Mouse (Mus musculus) neural tube, embryonic 15.5 days (tissue): Measurements from ENCODE around the gene Rai2. TPM values are rescaled to one million over a fixed set of nuclear protein-coding genes. Genes with fewer than 3 reads are reported as not detected.
"Not testable (repeated sequence)": the region's sequence is repeated elsewhere in the genome, so short reads cannot be mapped to it uniquely, and the experiment has no call there.

Experiments used
- ATAC-seq: fragments of 200-750 bp; cut with Nextera tagmentation; 2 replicates; pipeline ENCODE4 v1.8.0; 2017; ENCODE audit warnings: mild to moderate bottlenecking, moderate TSS enrichment, moderate library complexity; ENCODE audit not compliant: low FRiP score
- H3K27ac ChIP-seq: fragments of 300-500 bp; sonication (generic); replicated peaks from 2 replicates; pipeline ENCODE4 v1.5.1; 2015; ENCODE audit warnings: mild to moderate bottlenecking, inconsistent platforms
- H3K27me3 ChIP-seq: fragments of 300-500 bp; sonication (generic); replicated peaks from 2 replicates; pipeline ENCODE4 v1.6.1; 2015; ENCODE audit warnings: inconsistent platforms
- H3K36me3 ChIP-seq: fragments of 300-500 bp; sonication (generic); 2 replicates; pipeline ENCODE4 v1.6.1; 2015; ENCODE audit warnings: inconsistent platforms
- H3K4me1 ChIP-seq: fragments of 300-500 bp; sonication (generic); 2 replicates; pipeline ENCODE4 v1.6.1; 2015; ENCODE audit warnings: inconsistent platforms
- H3K4me2 ChIP-seq: fragments of 300-500 bp; sonication (generic); 2 replicates; pipeline ENCODE4 v1.6.1; 2015; ENCODE audit warnings: inconsistent platforms, mild to moderate bottlenecking, moderate library complexity
- H3K4me3 ChIP-seq: fragments of 300-500 bp; sonication (generic); replicated peaks from 2 replicates; pipeline ENCODE4 v1.5.1; 2015; ENCODE audit warnings: mild to moderate bottlenecking, inconsistent platforms
- H3K9ac ChIP-seq: fragments of 300-500 bp; sonication (generic); replicated peaks from 2 replicates; pipeline ENCODE4 v1.6.1; 2015; ENCODE audit warnings: mild to moderate bottlenecking, inconsistent platforms
- H3K9me3 ChIP-seq: fragments of 300-500 bp; sonication (generic); replicated peaks from 2 replicates; pipeline ENCODE4 v1.6.1; 2016; ENCODE audit warnings: inconsistent platforms
- WGBS: fragments of 180-500 bp; shearing (Covaris S2); methylation state at CpG from one replicate; pipeline ENCODE4 v1.1.7; 2015; ENCODE audit warnings: mixed read lengths; 5-methylcytosine and 5-hydroxymethylcytosine counted together
- polyA plus RNA-seq: library from polyadenylated mRNA; unstranded; fragments of >200 nt; fragmentation: Nextera tagmentation; extraction: Ambion mirVana; gene quantifications from 2 replicates; pipeline ENCODE4 v1.2.1, GENCODE M21; 2015

Rai2 gene
- polyA plus RNA-seq, 1 experiment from 2014 or later, result 18.6 TPM

- peaks cover 16% of the 10 kb centered on the region for H3K4me1 ChIP-seq
- no peaks in the 10 kb centered on the region for H3K9me3 ChIP-seq
- H3K36me3 ChIP-seq, result no peaks in the 10 kb centered on the region
- H3K27ac ChIP-seq, result no peak overlapping the region
- ATAC-seq, result no peak
- H3K4me3 ChIP-seq, result no peak overlapping the region
- no peak overlapping the region for H3K4me2 ChIP-seq
- 66% methylated on average over 12 of the region's 12 CpGs for whole genome bisulfite sequencing
- no peak overlapping the region for H3K9ac ChIP-seq
- H3K27me3 ChIP-seq, result peaks cover 24% of the 10 kb centered on the region; the same call in 1 of the 2 replicates
These were observed 16.9 kb downstream of the Rai2 start for GRCm38 (mm10) chrX:161733581-161734309.

DNA sequence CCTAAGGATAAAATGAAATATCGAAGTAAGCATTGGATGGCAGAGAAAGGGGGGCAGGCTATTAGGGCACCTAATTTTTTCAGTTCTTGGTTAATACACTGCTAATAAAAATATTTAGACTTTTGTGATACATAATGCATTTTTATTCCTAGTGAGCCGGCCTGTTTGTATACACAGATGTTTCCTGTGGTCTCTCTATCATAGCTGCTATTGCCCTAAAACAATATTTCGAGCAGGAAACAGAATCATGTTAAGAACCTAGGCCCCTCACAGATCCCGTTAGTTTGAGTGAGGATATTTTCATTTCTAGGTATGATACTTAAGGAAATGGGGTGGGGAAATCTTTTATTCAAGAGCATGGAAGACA lies 17.4 kb downstream of the Rai2 start:
- Histone ChIP-seq H3K9me3 (no peaks in the 10 kb centered on the region), H3K4me1 (peaks cover 16% of the 10 kb centered on the region), H3K4me2 (no peak overlapping the region), H3K4me3 (no peak overlapping the region), H3K27me3 (peaks cover 25% of the 10 kb centered on the region; the same call in 1 of the 2 replicates), H3K36me3 (no peaks in the 10 kb centered on the region), H3K27ac (0 out of 2 replicates have a peak overlapping the region, but pooled peaks have one; percentile 52), H3K9ac (no peak overlapping the region)
- no peak for ATAC-seq
- WGBS, result 79% methylated on average over 4 of the region's 4 CpGs

- WGBS, result 64% methylated on average over 1 of the region's 1 CpGs
- ATAC-seq, result no peak
- H3K36me3 ChIP-seq, result no peaks in the 10 kb centered on the region
These were observed 22.5 kb downstream of the Rai2 start for GRCm38 (mm10) chrX:161739374-161739773.

GRCm38 (mm10) chrX:161743080-161743479 lies 26.2 kb downstream of the Rai2 start:
- H3K4me1 ChIP-seq, result 0 out of 2 replicates have a peak, but pooled peaks cover 2% of the 10 kb centered on the region
- no peak overlapping the region for H3K9ac ChIP-seq
- 59% methylated on average over 3 of the region's 3 CpGs for WGBS
- peaks cover 22% of the 10 kb centered on the region; the same call in 1 of the 2 replicates for H3K27me3 ChIP-seq
- no peak overlapping the region for H3K4me3 ChIP-seq
- H3K36me3 ChIP-seq, result no peaks in the 10 kb centered on the region
- no peak overlapping the region for H3K27ac ChIP-seq
- H3K9me3 ChIP-seq, result no peaks in the 10 kb centered on the region
- no peak for ATAC-seq
- no peak overlapping the region for H3K4me2 ChIP-seq

More at GRCm38 (mm10) chrX:161739374-161739773, 22.5 kb downstream of the Rai2 start:
- H3K9me3 ChIP-seq, result no peaks in the 10 kb centered on the region
- H3K9ac ChIP-seq, result no peak overlapping the region
- no peak overlapping the region for H3K4me3 ChIP-seq
- H3K27me3 ChIP-seq, result peaks cover 34% of the 10 kb centered on the region; the same call in 1 of the 2 replicates
- no peak overlapping the region for H3K4me2 ChIP-seq
- H3K27ac ChIP-seq, result no peak overlapping the region
- peaks cover 7% of the 10 kb centered on the region; the same call in 1 of the 2 replicates for H3K4me1 ChIP-seq

GRCm38 (mm10) chrX:161745296-161745695 lies 28.4 kb downstream of the Rai2 start:
- H3K4me2 ChIP-seq, result no peak overlapping the region
- H3K9ac ChIP-seq, result no peak overlapping the region
- H3K4me1 ChIP-seq, result 0 out of 2 replicates have a peak, but pooled peaks cover 2% of the 10 kb centered on the region
- H3K27me3 ChIP-seq, result peaks cover 18% of the 10 kb centered on the region; the same call in 1 of the 2 replicates
- 75% methylated on average over 3 of the region's 3 CpGs for WGBS
- no peaks in the 10 kb centered on the region for H3K9me3 ChIP-seq
- no peak overlapping the region for H3K4me3 ChIP-seq
- no peak overlapping the region for H3K27ac ChIP-seq
- no peak for ATAC-seq
- H3K36me3 ChIP-seq, result no peaks in the 10 kb centered on the region

- WGBS, result 58% methylated on average over 2 of the region's 2 CpGs
- H3K4me2 ChIP-seq, result no peak overlapping the region
- H3K9me3 ChIP-seq, result no peaks in the 10 kb centered on the region
- H3K36me3 ChIP-seq, result no peaks in the 10 kb centered on the region
- no peak overlapping the region for H3K9ac ChIP-seq
- ATAC-seq, result no peak
- no peak overlapping the region for H3K27ac ChIP-seq
- H3K27me3 ChIP-seq, result peaks cover 6% of the 10 kb centered on the region; the same call in 1 of the 2 replicates
- no peak overlapping the region for H3K4me3 ChIP-seq
- 0 out of 2 replicates have a peak, but pooled peaks cover 2% of the 10 kb centered on the region for H3K4me1 ChIP-seq
These were observed 30.5 kb downstream of the Rai2 start for GRCm38 (mm10) chrX:161747337-161747736.

DNA sequence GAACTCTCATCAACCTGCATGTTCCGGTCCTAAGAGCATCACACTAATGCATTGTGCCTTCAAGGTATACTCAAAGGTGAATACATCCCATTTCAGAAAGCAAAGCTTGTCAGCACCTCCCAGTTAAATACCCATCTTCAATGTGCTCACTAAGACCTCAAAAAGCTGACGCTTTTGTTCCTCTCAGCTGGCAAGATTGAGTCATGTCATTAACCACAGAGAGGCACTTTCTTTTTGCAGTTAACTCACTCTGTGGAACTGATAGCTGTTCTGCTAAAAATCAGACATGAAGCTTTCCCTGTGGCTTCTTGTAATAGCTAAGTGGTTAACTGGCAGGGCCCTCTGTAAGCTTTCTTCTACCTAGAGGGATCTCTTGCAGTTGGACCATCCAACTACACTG lies 36.6 kb downstream of the Rai2 start:
- Histone ChIP-seq H3K4me3 (no peak overlapping the region), H3K4me2 (no peak overlapping the region), H3K4me1 (no peaks in the 10 kb centered on the region), H3K9ac (no peak overlapping the region), H3K36me3 (no peaks in the 10 kb centered on the region), H3K27me3 (no peaks in the 10 kb centered on the region), H3K9me3 (no peaks in the 10 kb centered on the region), H3K27ac (no peak overlapping the region)
- ATAC-seq, result peak; percentile 38; the same call in 1 of the 2 replicates
- 70% methylated on average over 2 of the region's 2 CpGs for WGBS

DNA sequence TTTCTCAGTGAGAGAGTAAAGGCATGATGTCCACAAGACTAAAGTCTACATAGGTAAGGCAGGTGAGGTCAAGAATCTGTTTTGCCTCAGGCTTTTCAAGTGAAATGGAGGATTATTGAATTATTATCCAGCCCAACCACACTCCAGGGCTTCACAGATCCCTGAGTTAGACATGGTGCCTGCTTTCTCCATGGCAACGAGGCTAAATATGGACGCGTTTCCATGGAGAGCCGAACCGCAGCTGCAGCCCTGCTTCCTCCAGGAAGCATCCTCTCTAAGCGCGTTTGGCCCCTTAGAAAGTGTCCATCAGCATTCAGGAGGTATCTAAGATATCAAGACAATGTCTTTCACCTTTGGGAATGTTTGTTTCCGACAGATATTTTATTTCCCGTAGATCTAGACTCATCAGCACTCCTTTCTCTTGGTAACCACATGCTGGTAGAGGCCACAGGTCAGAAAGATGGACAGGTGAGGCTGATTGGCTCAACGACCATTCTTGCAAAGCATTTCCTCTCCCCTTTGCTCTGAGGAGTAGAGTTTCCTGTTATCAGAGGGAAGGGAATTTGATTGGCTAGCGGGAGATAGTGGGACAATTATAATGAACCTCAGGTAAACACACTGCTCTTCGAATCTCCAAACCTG lies 59.6 kb downstream of the Rai2 start:
- H3K27me3 ChIP-seq, result peaks cover 13% of the 10 kb centered on the region
- H3K4me2 ChIP-seq, result no peak overlapping the region
- WGBS, result 42% methylated on average over 12 of the region's 12 CpGs

GRCm38 (mm10) chrX:161780321-161781034 lies 63.6 kb downstream of the Rai2 start:
- Histone ChIP-seq H3K4me3 (no peak overlapping the region), H3K27ac (no peak overlapping the region), H3K27me3 (peaks cover 16% of the 10 kb centered on the region), H3K36me3 (no peaks in the 10 kb centered on the region), H3K4me1 (no peaks in the 10 kb centered on the region), H3K9ac (no peak overlapping the region), H3K9me3 (no peaks in the 10 kb centered on the region), H3K4me2 (no peak overlapping the region)
- WGBS, result 69% methylated on average over 6 of the region's 6 CpGs
- no peak for ATAC-seq

More for the DNA sequence above, 59.6 kb downstream of the Rai2 start:
- ATAC-seq, result peak; percentile 75
- Histone ChIP-seq H3K4me1 (no peaks in the 10 kb centered on the region), H3K4me3 (no peak overlapping the region), H3K9me3 (no peaks in the 10 kb centered on the region), H3K9ac (no peak overlapping the region), H3K27ac (no peak overlapping the region), H3K36me3 (no peaks in the 10 kb centered on the region)

- 22% methylated on average over 6 of the region's 6 CpGs for WGBS
- Histone ChIP-seq H3K27me3 (peaks cover 15% of the 10 kb centered on the region; the same call in 1 of the 2 replicates), H3K9ac (no peak overlapping the region), H3K27ac (no peak overlapping the region), H3K4me3 (no peak overlapping the region), H3K36me3 (no peaks in the 10 kb centered on the region), H3K4me1 (no peaks in the 10 kb centered on the region), H3K4me2 (no peak overlapping the region), H3K9me3 (no peaks in the 10 kb centered on the region)
- ATAC-seq, result no peak; the same call in 1 of the 2 replicates
These were observed 73.3 kb downstream of the Rai2 start for GRCm38 (mm10) chrX:161790182-161790581.

DNA sequence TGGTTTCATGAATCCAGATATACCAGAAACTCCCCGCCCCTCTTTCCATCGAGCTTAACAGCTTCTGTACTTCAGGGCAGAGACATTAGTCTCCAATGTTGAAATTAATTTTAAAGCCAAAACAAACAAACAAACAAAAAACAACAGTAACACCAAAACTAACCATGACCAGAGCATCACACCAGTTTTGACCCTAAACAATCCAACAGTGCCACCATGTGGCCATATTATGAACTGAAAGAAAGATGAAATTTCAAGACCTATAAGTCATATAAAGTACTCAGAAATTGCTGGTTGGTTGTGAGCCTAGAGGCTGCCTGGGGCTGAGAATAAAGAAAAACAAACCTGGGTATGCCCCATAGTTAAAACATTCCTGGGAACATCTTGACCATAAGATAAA lies 109.3 kb downstream of the Rai2 start:
- not testable (repeated sequence) for H3K9ac ChIP-seq, H3K4me1 ChIP-seq, H3K36me3 ChIP-seq, H3K4me2 ChIP-seq, H3K9me3 ChIP-seq, ATAC-seq, H3K27me3 ChIP-seq, H3K27ac ChIP-seq, H3K4me3 ChIP-seq
- WGBS, result 7% methylated on average over 2 of the region's 2 CpGs
